Mouse (Mus musculus): ENCODE measurements around the gene Ap5m1.
"Not testable (repeated sequence)": the region's sequence is repeated elsewhere in the genome, so short reads cannot be mapped to it uniquely, and the experiment has no call there.

Ap5m1 gene

GRCm38 (mm10) chr14:49065529-49066273 lies at the start of gene Ap5m1:
Ap5m1 (plus strand) TSS chr14:49066097.
- in situ Hi-C loops (cut with MboI, MseI): loop anchor here (10.0 to 25.0 kb wide), 4 partner anchors 109 to 1791 kb away; partner anchors contain the start of genes Ccnb1ip1 (in 1 of the 2), Naa30 (in 1 of the 2), Parp2 (in 1 of the 2) and Socs4 (in 1 of the 2)

GRCm38 (mm10) chr14:49019765-49020164 lies 46.1 kb upstream of the Ap5m1 start:
- in situ Hi-C loops (cut with MboI, MseI): loop anchor here in 1 of 2 experiments (10.0 kb wide), 1 partner anchor 1915 kb away; no protein-coding TSS in a partner anchor

GRCm38 (mm10) chr14:49027040-49027778 lies 38.7 kb upstream of the Ap5m1 start:
- in situ Hi-C loops (cut with MboI, MseI): no loop called here

- in situ Hi-C loops (cut with MboI, MseI): no loop called here
These were observed 38.0 kb upstream of the Ap5m1 start for GRCm38 (mm10) chr14:49027779-49028368.

GRCm38 (mm10) chr14:49028991-49029390 lies 36.9 kb upstream of the Ap5m1 start:
- in situ Hi-C loops (cut with MboI, MseI): no loop called here

GRCm38 (mm10) chr14:49045610-49046009 lies 20.3 kb upstream of the Ap5m1 start:
- in situ Hi-C loops (cut with MboI, MseI): no loop called here

GRCm38 (mm10) chr14:49049492-49049891 lies 16.4 kb upstream of the Ap5m1 start:
- in situ Hi-C loops (cut with MboI, MseI): no loop called here

GRCm38 (mm10) chr14:49063838-49064237 lies 2.1 kb upstream of the Ap5m1 start:
- in situ Hi-C loops (cut with MboI, MseI): loop anchor here (10.0 to 25.0 kb wide), 4 partner anchors 111 to 1789 kb away; partner anchors contain the start of genes Ccnb1ip1 (in 1 of the 2), Naa30 (in 1 of the 2), Parp2 (in 1 of the 2) and Socs4 (in 1 of the 2)

GRCm38 (mm10) chr14:49066274-49066823 lies 452 bp downstream of the Ap5m1 start, which contains the start of gene Exoc5:
Exoc5 (minus strand) TSS chr14:49066653.
- in situ Hi-C loops (cut with MboI, MseI): loop anchor here (10.0 to 25.0 kb wide), 4 partner anchors 108 to 1792 kb away; partner anchors contain the start of genes Ccnb1ip1 (in 1 of the 2), Naa30 (in 1 of the 2), Parp2 (in 1 of the 2) and Socs4 (in 1 of the 2)

- in situ Hi-C loops (cut with MboI, MseI): loop anchor here (25.0 kb wide), 2 partner anchors 1714 to 1739 kb away; partner anchors contain the start of genes Ccnb1ip1 (in 1 of the 2), Parp2 (in 1 of the 2) and Ttc5 (in 1 of the 2)
These were observed 6.9 kb downstream of the Ap5m1 start for GRCm38 (mm10) chr14:49072837-49073236.

GRCm38 (mm10) chr14:49073896-49074295 lies 8.0 kb downstream of the Ap5m1 start:
- in situ Hi-C loops (cut with MboI, MseI): loop anchor here (25.0 kb wide), 2 partner anchors 1713 to 1738 kb away; partner anchors contain the start of genes Ccnb1ip1 (in 1 of the 2), Parp2 (in 1 of the 2) and Ttc5 (in 1 of the 2)

GRCm38 (mm10) chr14:49074361-49074760 lies 8.5 kb downstream of the Ap5m1 start:
- in situ Hi-C loops (cut with MboI, MseI): loop anchor here (25.0 kb wide), 2 partner anchors 1713 to 1738 kb away; partner anchors contain the start of genes Ccnb1ip1 (in 1 of the 2), Parp2 (in 1 of the 2) and Ttc5 (in 1 of the 2)

- in situ Hi-C loops (cut with MboI, MseI): no loop called here
These were observed 12.9 kb downstream of the Ap5m1 start for GRCm38 (mm10) chr14:49078820-49079219.

- in situ Hi-C loops (cut with MboI, MseI): loop anchor here (5.0 to 10.0 kb wide), 2 partner anchors 86 to 662 kb away; partner anchors contain the start of gene Naa30 (in 1 of the 2)
These were observed 20.6 kb downstream of the Ap5m1 start for GRCm38 (mm10) chr14:49086522-49086921.

- in situ Hi-C loops (cut with MboI, MseI): loop anchor here (5.0 to 10.0 kb wide), 2 partner anchors 84 to 664 kb away; partner anchors contain the start of gene Naa30 (in 1 of the 2)
These were observed 22.5 kb downstream of the Ap5m1 start for GRCm38 (mm10) chr14:49088155-49089048.

- in situ Hi-C loops (cut with MboI, MseI): loop anchor here (5.0 to 10.0 kb wide), 2 partner anchors 83 to 665 kb away; partner anchors contain the start of gene Naa30 (in 1 of the 2)
These were observed 23.7 kb downstream of the Ap5m1 start for GRCm38 (mm10) chr14:49089461-49090058.

- in situ Hi-C loops (cut with MboI, MseI): no loop called here
These were observed 24.2 kb downstream of the Ap5m1 start for GRCm38 (mm10) chr14:49090102-49090501.

- in situ Hi-C loops (cut with MboI, MseI): no loop called here
These were observed 25.4 kb downstream of the Ap5m1 start for GRCm38 (mm10) chr14:49091277-49091676.

- in situ Hi-C loops (cut with MboI, MseI): not testable (repeated sequence)
These were observed 25.9 kb downstream of the Ap5m1 start for GRCm38 (mm10) chr14:49091755-49092154.

All from T-helper 17 cell (primary cell).